Mouse (Mus musculus): Measurements from ENCODE around the gene Zfp286.
"Not testable (repeated sequence)": the region's sequence is repeated elsewhere in the genome, so short reads cannot be mapped to it uniquely, and the experiment has no call there.

Zfp286 gene

DNA sequence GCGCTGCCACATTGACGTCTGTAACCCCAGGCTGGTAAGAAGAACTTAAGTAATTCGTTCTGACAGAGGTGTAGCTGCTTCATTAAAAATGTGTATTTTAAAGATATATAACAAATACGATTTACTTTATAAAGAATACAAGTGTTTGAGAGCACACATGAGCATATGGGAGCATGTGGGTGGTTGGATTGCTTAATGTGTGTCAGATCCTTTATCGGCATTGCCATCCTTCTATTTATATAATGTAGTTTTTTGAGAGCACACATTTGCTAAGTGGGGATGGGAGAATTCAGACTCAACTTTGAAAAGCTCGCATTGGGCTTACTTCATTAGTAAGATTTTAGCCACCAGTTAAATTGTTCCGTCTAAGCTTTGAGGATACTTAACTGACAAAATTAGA, 12.8 kb downstream of the Zfp286 start:
- DNase-seq = no peak

- DNase-seq = no peak
Observed at GRCm38 (mm10) chr11:62760755-62761457, 28.4 kb downstream of the Zfp286 start.

DNA sequence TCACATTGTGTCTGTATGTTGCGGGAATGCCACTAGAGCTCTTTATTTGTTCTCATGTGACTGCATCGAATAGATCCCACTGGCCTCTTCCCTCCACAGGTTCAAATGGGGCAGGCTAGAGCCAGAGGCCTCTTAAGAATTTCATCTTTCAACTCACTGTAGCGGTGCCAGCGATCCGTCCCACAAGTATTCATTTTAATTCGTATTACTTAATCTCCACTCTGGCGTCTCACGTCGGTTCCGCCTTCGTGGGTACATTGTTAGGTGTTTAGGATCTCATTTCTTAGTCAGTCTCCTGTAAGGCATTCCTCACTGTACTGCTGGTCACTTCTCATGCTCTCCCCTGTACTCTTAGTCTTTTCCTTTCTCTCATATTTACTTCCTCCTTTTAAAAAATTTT, 30.8 kb downstream of the Zfp286 start:
- no peak for DNase-seq

DNA sequence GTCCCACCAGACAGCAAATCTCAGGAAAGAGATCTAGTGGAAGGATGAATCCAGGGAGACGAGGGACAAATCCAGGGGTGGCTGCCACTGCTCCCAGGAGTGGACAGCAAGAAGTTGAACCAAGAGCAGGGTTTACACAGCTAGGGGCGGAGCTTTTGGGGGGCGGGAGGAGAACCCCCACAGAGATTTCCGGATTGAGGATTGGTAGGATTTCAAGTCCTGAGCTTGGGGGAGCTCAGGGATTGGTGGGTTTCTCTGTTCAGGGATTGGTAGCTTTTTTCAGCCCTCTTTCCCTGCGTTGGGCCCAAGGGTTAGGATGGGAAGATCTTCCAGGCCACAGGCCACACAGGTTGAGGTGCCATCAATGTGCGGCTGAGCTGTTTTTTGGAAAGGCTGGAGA, 31.4 kb downstream of the Zfp286 start:
- no peak for DNase-seq

- DNase-seq = no peak
Observed at GRCm38 (mm10) chr11:62757143-62757507, 32.1 kb downstream of the Zfp286 start.

DNA sequence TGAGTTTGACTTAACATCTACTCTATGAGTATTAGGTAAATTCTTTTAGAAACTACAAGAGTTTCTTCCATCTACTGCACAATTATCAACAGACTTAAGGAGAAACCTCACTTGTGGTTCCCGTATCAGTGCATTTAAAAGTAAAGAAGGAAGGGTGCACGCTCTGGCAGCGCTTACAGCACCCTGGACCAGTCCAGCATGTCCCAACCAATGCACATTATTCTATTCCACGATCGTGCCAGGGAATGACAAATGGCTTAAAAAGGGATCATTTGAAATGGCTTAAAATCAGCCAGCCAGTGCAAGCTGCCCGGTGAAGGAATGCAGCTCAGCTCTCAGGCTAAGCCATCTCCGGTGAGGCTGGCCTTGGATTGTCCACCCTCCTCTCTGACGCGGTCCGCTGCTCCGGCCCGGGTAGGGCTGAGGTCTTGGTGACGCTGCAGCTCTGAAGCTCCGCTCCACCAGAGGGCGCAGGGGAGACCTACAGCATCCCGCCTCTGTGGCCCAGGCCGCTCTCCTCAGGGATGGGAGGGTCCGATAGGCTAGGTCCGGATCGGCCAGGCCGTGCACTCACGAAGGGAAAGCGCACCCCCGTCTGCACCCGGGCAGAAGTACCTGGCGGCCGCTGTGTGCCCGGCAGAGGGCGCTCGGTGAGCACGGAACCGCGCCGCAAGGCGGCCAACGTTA, 32.7 kb downstream of the Zfp286 start:
- DNase-seq = peak; percentile 91

DNA sequence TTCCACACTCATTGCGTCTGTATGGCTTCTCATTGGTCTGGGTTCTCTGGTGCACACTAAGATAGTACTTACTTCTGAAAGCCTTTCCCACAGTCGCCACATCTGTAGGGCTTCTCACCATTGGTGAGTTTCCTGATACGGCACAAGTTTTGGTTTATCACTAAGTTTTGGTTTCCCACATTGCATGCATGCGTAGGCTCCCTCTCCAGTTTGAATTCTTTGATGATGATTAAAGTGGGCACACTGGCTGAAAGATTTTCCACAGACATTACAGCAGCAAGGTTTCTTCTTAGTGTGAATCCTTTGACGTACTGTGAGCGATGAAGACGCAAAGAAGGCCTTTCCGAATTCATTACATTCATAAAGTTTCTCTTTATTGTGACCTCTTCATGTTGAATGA, 36.5 kb downstream of the Zfp286 start, which contains the start of gene Gm10428:
Gene Gm10428 (plus strand): TSS at position 321 of the 400 bp plus-strand sequence.
- DNase-seq = no peak

DNA sequence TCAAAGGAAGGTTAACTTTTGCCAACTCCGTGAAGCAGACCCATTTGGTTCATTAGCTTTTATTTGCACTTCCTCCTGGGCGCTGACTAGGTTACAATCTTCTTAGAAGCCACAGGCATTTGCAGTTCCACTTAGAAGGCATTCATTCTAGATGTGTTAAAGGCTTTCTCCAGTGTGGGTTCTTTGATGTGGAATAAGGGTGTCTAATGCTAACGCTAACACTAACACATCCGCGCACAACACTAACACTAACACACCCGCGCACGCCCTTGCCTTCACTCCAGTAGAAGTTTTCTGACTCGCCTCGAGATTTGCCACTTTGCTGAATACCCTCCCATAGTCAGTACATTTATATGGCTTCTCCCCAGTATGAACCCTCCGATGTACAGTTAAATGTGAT, 37.1 kb downstream of the Zfp286 start:
- DNase-seq = no peak

DNA sequence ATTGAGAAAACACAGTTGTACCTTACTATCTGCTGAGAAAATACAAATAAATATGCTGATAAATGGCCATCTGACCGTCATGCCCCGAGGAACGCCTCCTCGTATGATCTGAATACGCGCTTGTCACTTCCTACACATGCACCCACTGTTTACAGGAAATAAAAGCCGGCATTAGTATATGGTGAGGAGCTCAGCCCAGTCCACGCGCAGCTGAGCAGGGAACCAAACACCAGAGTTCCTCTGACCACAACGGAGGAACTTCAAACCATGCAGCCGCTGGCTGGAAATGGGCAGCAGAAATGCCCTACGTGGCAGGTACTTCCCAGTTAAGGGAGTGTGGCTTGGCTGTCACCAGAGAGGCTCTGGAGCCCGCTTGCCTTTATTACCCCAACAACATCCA, 39.8 kb downstream of the Zfp286 start:
- not testable (repeated sequence) for DNase-seq

DNA sequence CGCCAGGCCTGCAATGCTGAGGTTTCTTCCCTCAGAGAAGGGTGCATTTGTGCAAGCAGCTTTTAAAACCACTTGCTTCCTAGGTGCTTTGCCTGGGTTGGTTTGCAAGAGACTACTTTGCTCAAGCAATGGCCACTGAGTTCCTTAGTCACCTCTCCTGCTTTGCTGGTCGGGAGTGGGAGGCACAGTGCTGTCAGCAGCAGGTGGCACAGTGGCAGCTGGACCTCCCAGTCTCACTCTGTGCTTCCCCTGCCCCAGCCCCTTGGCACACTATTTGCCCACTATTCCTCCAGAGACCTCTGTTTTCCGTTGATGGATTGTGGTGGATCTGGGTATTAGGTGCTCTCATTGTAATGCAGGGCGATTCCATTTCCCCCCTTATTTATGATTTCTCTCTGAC, 41.2 kb downstream of the Zfp286 start:
- DNase-seq = peak; percentile 25

- no peak for DNase-seq
Observed at GRCm38 (mm10) chr11:62747227-62747626, 42.0 kb downstream of the Zfp286 start.

DNA sequence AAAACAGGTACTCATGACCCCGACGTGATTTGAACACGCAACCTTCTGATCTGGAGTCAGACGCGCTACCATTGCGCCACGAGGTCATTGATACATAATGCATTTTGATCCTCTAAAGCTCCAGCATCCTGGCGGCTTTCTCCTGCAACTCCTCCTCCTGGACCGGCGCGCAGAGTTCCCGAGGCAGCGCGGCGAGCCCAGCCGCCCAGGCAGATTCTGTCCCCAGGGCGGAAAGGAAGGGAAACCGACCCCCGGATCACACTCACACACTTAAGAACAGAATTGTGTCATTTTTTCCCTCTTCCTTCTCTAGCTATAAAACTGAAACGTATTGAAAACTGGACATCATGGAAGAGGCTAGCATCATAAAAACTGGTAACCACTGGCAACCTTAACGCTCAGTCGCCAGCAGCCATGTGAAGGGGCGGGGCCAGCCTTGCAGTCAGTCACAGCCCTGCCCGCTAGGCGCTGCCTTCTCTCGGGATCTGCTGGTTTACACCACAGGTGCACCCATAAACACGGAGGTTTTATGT, 43.2 kb downstream of the Zfp286 start:
- DNase-seq = peak; percentile 85

DNA sequence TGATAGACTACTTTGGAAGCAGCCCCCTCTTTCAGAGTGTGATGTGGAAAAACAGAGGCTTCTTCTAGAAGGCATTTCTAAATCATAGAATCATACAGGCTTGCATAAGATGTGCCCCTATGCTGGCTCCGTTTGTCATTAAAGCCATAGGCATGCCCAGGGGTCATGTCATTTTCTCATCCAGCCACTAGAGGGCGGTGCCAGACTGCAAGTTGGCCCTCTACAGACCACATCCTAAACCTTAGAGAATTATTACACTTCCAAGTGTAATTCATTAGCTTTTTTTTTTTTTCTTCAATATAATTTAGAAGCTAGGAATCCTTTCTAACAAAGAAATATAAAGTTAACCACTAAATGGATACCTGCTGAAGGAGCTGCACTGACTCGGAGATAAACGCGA, 45.2 kb downstream of the Zfp286 start:
- DNase-seq = peak; percentile 80

DNA sequence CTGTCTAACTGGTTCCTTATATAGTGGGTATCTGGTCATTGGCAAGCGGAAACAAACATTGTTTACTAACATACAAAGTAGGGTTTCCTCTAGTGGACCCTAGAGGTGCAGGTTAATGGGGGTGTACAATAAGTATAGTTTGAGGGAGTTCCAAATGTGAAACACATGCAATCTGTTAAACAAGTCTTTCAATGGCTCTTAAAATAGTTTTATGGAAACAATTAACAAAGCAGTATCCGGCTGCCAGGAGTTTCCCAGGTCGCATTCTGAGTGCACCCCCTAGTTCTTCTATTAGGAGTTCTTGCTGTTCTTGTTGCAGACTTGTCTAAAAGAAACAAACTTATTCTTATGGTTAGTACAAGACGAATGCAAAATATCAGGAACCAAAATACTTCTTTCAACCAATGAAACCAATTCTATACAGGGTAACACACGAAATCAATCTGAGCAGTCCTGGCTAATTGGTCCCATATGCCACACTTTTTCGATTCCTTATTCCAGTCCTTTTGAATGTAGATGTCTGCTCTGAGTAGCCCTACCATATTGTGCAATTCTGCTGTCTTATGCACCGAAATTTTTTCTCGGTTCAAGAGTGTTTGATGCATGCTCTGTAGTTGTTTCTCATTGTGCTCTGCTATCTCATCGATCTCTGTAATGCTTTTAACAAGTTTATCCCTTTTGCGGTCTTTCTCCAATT, 46.9 kb downstream of the Zfp286 start:
- no peak for DNase-seq

DNA sequence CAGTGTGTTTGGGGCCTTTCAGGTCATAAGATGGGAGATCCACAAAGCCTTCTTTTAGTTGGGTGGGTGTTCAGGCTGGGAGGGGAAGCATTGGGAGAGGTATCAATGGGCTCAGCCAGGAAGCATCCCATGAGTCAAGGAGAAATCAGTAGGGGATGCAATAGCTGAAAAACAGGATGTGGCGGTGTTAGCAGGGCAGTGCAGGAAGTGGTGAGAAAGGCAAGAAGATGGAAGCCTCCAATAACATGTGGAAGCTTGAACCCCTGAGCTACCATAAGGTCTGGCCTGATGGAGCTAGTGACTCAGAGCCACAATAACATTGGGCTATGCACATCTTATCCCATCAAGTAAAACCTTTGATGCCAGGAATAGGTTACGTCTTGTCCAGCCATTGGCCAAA, 48.1 kb downstream of the Zfp286 start:
- DNase-seq = no peak

GRCm38 (mm10) chr11:62732665-62733064, 56.6 kb downstream of the Zfp286 start:
- no peak for DNase-seq

DNA sequence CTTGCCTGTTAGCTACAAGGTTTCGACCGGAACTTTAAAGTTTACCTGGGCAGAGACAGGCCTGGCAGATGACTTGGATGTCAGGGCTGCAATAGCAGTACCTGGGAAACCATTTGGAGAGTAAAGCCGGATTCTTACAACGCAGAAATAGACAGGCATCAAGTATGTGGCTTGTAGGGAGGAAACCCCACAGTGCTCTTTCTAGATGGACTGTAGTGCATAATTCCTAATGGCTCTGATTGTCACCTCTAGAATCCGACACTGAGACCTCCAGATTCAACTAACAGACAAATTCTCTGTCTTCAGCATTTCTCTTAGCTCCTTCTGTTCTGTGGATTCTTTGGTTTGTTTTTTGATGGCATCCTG, 57.3 kb downstream of the Zfp286 start:
- DNase-seq = no peak

GRCm38 (mm10) chr11:62731311-62732021, 57.8 kb downstream of the Zfp286 start, which contains the start of gene Zfp287:
Zfp287 (minus strand) TSS chr11:62731905.
- peak; percentile 86 for DNase-seq

- no peak for DNase-seq
Observed at GRCm38 (mm10) chr11:62728276-62728675, 61.0 kb downstream of the Zfp286 start.

GRCm38 (mm10) chr11:62710657-62711056, 78.6 kb downstream of the Zfp286 start:
- DNase-seq = no peak

DNA sequence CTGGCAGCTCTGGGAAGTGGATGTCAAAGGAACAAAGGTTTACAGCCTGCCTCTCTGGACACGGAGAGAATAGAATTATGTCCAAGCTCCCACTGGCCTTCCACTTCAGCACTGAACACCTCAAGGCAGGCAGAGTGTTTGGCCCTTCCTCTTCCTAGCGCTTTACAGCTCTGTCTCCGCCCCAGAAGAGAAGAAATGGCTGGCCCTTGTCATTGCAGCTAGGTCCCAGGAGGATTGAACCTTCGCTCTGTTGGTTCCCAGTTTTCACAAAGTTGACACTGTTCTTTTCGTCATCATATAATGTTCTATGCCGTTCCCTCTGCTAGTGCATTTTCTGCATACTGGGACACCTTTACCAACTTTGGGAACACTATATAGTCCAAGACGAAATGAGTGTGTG, 81.0 kb downstream of the Zfp286 start:
- DNase-seq = no peak

DNA sequence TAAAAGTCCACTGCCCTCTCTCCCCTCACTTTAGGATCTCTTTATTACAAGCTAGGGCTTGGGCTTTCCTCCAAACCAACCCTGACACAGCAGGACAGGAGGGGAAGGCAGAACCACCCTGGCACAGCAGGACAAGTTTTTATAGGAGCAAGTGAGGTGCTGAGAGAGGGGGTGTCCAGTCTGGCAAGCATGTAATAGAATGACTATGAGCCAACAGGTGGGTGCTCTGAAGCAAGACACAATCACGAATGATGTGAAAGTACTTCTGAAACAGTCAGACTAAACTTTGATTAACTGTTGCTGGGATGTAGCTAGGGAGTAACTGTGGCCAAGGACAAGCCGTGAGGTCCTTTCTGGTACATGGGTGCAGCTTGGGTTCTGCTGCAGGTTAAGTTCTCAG, 83.1 kb downstream of the Zfp286 start:
- no peak for DNase-seq
